Mouse (Mus musculus) lung, postnatal 0 days (tissue): ENCODE measurements around the gene Cnbd2. TPM values are rescaled to one million over a fixed set of nuclear protein-coding genes. Genes with fewer than 3 reads are reported as not detected.
"Not testable (repeated sequence)": the region's sequence is repeated elsewhere in the genome, so short reads cannot be mapped to it uniquely, and the experiment has no call there.

Experiments used
- ATAC-seq: fragments of 200-750 bp; cut with Nextera tagmentation; 2 replicates; pipeline ENCODE4 v1.8.0; 2017; ENCODE audit warnings: moderate library complexity
- DNase-seq: peaks from one replicate; pipeline ENCODE4 v3.0.0-alpha.2; 2016; ENCODE audit warnings: low spot score
- H3K27ac ChIP-seq: fragments of 300-500 bp; sonication (generic); 2 replicates; pipeline ENCODE4 v1.5.1; 2014; ENCODE audit warnings: antibody characterized with exemption, mild to moderate bottlenecking, low read length, mixed read lengths
- H3K27me3 ChIP-seq: fragments of 300-500 bp; sonication (generic); replicated peaks from 2 replicates; pipeline ENCODE4 v1.6.1; 2014; ENCODE audit warnings: low read length, mixed read lengths; ENCODE audit not compliant: insufficient read depth
- H3K36me3 ChIP-seq: fragments of 300-500 bp; sonication (generic); 2 replicates; pipeline ENCODE4 v1.6.1; 2014; ENCODE audit warnings: low read length, mixed read lengths; ENCODE audit not compliant: insufficient read depth
- H3K4me1 ChIP-seq: fragments of 300-500 bp; sonication (generic); 2 replicates; pipeline ENCODE4 v1.6.1; 2014; ENCODE audit warnings: antibody characterized with exemption, low read depth, low read length, mixed read lengths; ENCODE audit not compliant: insufficient read depth
- H3K4me2 ChIP-seq: fragments of 300-500 bp; sonication (generic); replicated peaks from 2 replicates; pipeline ENCODE4 v1.6.1; 2014; ENCODE audit warnings: low read depth, mild to moderate bottlenecking, low read length, moderate library complexity, mixed read lengths
- H3K4me3 ChIP-seq: fragments of 300-500 bp; sonication (generic); 2 replicates; pipeline ENCODE4 v1.5.1; 2014; ENCODE audit warnings: low read depth, low read length
- H3K9ac ChIP-seq: fragments of 300-500 bp; sonication (generic); replicated peaks from 2 replicates; pipeline ENCODE4 v1.6.1; 2014; ENCODE audit warnings: low read depth, mild to moderate bottlenecking
- H3K9me3 ChIP-seq: fragments of 300-500 bp; sonication (generic); 2 replicates; pipeline ENCODE4 v1.6.1; 2016; ENCODE audit warnings: low read length, mixed read lengths
- CTCF ChIP-seq: IDR thresholded peaks from 2 replicates; pipeline ENCODE4 v1.5.1; 2016; ENCODE audit warnings: antibody characterized with exemption, mild to moderate bottlenecking
- EP300 ChIP-seq: IDR thresholded peaks from 2 replicates; pipeline ENCODE4 v1.6.1; 2016; ENCODE audit warnings: antibody characterized with exemption, mild to moderate bottlenecking, control low read depth
- WGBS: fragments of 180-500 bp; shearing (Covaris S2); extraction: QIAGEN DNeasy Blood & Tissue Kit; methylation state at CpG from one replicate; pipeline ENCODE4 v1.1.7; 2014; 5-methylcytosine and 5-hydroxymethylcytosine counted together
- polyA plus RNA-seq: library from polyadenylated mRNA; unstranded; fragments of >200 nt; fragmentation: Nextera tagmentation; extraction: Ambion mirVana; gene quantifications from 2 replicates; pipeline ENCODE4 v1.2.1, GENCODE M21; 2015

Cnbd2 gene
- polyA plus RNA-seq, 1 experiment from 2014 or later, result 6.8 TPM

DNA sequence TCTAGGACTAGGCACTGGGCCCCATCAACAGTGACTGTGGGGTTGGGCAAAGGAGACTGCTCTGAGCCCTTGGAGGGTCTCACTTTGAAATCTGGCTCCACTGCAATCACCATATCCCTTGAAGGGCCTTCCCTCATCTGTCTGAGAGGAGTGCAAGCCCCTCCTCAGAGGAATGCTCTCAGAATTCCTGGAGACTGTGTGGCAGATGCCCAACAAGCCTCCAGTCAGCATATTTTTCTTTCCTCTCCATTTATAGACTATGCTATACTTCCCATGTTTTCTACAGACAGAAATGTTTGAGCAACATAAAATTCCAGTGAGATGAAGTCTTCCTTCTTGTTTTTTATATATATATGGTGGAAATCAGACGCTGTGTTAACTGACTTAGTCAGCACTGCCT is 87.4 kb downstream of the Cnbd2 start:
- Histone ChIP-seq H3K27ac (no peak overlapping the region), H3K36me3 (no peaks in the 10 kb centered on the region), H3K27me3 (no peaks in the 10 kb centered on the region), H3K4me1 (no peaks in the 10 kb centered on the region), H3K9ac (no peak overlapping the region), H3K9me3 (no peaks in the 10 kb centered on the region), H3K4me3 (no peak overlapping the region), H3K4me2 (no peak overlapping the region)
- no peak for TF ChIP-seq EP300
- peak; percentile 19 for DNase-seq
- 54% methylated on average over 1 of the region's 1 CpGs for WGBS
- ATAC-seq, result no peak

GRCm38 (mm10) chr2:156401331-156401730 is 89.2 kb downstream of the Cnbd2 start:
- peak; percentile 78 for ATAC-seq
- TF ChIP-seq EP300 (no peak), CTCF (no peak)
- Histone ChIP-seq H3K9ac (no peak overlapping the region), H3K27me3 (no peaks in the 10 kb centered on the region), H3K4me2 (no peak overlapping the region), H3K27ac (no peak overlapping the region), H3K4me1 (no peaks in the 10 kb centered on the region), H3K36me3 (no peaks in the 10 kb centered on the region), H3K9me3 (no peaks in the 10 kb centered on the region), H3K4me3 (no peak overlapping the region)
- 1% methylated on average over 9 of the region's 9 CpGs for WGBS
- DNase-seq, result peak; percentile 61

- DNase-seq (no peak), ATAC-seq (no peak)
- Histone ChIP-seq H3K4me1 (no peaks in the 10 kb centered on the region), H3K4me3 (no peak overlapping the region), H3K27me3 (no peaks in the 10 kb centered on the region), H3K36me3 (no peaks in the 10 kb centered on the region), H3K9ac (no peak overlapping the region), H3K9me3 (no peaks in the 10 kb centered on the region), H3K27ac (no peak overlapping the region), H3K4me2 (no peak overlapping the region)
- no peak for TF ChIP-seq EP300
- TF ChIP-seq CTCF, result no peak
- WGBS, result 77% methylated on average over 3 of the region's 3 CpGs
These were observed 89.9 kb downstream of the Cnbd2 start for GRCm38 (mm10) chr2:156402036-156402435.

DNA sequence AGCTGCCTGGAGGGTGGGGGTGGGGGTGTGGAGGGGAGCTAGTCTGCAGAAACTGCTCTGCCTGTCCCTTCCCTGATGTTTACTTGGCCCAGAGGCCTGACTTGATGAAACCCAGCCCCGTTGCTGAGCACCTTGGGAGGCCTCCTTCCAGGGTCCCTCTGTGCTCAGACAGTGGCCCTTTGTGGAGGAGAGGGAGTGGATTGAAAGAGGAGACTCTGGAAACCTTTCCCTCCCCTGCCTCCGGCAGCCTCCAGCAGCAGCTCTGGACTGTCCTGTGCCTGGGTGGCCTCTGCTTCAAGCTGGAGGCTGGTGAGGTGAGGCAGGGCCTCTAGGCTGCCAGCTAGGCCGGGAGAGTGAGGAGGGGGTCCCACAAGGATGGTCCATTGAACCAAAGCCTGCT is 94.9 kb downstream of the Cnbd2 start:
- no peak for TF ChIP-seq CTCF
- no peak for TF ChIP-seq EP300
- ATAC-seq (no peak), DNase-seq (no peak)
- Histone ChIP-seq H3K4me1 (no peaks in the 10 kb centered on the region), H3K27ac (no peak overlapping the region), H3K9ac (no peak overlapping the region), H3K36me3 (no peaks in the 10 kb centered on the region), H3K4me3 (no peak overlapping the region), H3K27me3 (no peaks in the 10 kb centered on the region), H3K4me2 (no peak overlapping the region), H3K9me3 (no peaks in the 10 kb centered on the region)
- WGBS, result 24% methylated on average over 3 of the region's 3 CpGs

DNA sequence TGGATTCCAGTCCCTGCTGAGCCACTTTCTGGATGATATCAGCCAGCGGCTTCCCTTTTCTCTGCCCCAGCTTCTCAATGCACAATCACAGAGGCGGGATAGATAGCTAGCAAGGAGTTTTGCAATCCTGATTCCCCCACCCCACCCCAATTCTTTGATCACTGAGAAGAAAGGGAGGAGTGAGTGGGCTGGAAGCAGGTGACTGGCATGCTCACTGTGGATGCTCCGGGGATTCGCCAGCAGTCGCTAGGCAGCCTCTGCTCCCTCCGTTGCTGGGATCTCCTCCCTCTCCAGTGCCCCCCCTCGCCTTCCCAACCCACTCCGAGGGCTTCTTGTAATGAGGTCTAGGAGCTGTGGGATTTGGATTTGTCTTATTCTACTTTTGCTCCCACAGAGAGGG is 96.1 kb downstream of the Cnbd2 start:
- DNase-seq, result no peak
- Histone ChIP-seq H3K4me3 (no peak overlapping the region), H3K27me3 (no peaks in the 10 kb centered on the region), H3K27ac (no peak overlapping the region), H3K9me3 (no peaks in the 10 kb centered on the region), H3K36me3 (no peaks in the 10 kb centered on the region), H3K4me1 (no peaks in the 10 kb centered on the region), H3K4me2 (no peak overlapping the region), H3K9ac (no peak overlapping the region)
- ATAC-seq, result no peak
- no peak for TF ChIP-seq EP300
- no peak for TF ChIP-seq CTCF
- 54% methylated on average over 7 of the region's 8 CpGs for WGBS

DNA sequence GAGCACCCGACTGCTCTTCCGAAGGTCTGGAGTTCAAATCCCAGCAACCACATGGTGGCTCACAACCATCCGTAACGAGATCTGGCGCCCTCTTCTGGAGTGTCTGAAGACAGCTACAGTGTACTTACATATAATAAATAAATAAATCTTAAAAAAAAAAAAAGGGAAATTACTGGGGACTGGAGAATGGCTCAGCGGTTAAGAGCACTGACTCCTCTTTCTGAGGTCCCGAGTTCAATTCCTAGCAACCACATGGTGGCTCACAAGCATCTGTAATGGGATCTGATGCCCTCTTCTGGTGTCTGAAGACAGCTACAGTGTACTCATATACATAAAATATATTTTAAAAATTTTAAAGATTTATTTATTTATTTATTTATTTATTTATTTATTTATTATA is 99.2 kb downstream of the Cnbd2 start:
- not testable (repeated sequence) for H3K36me3 ChIP-seq, H3K4me2 ChIP-seq, DNase-seq, H3K27ac ChIP-seq, ATAC-seq, H3K4me1 ChIP-seq, H3K27me3 ChIP-seq, H3K9me3 ChIP-seq, H3K4me3 ChIP-seq, H3K9ac ChIP-seq
- 82% methylated on average over 4 of the region's 7 CpGs for WGBS

DNA sequence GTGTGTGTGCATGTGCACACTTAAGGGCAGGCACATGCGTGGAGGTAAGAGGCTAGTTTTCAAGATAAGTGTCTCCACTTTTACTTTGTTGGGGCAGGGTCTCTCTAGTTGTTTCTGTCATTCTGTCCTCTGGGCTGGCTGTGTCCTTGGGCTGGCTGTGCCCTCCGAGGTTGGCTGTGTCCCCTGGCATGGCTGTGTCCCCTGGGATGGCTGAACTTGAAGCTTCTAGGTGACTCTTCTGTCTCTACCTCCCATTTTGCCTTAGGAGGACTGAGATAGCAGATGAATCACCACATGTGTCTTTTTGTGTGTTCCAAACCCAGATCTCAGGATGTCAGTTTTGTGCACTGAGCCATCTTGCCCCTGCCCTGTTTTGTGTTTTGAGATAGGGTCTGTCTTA is 102.9 kb downstream of the Cnbd2 start:
- no peak for ATAC-seq
- Histone ChIP-seq H3K27me3 (no peaks in the 10 kb centered on the region), H3K36me3 (no peaks in the 10 kb centered on the region), H3K4me3 (no peak overlapping the region), H3K9me3 (no peaks in the 10 kb centered on the region), H3K4me1 (no peaks in the 10 kb centered on the region), H3K4me2 (no peak overlapping the region), H3K9ac (no peak overlapping the region), H3K27ac (no peak overlapping the region)
- WGBS, result 67% methylated on average over 2 of the region's 2 CpGs
- DNase-seq, result no peak
- TF ChIP-seq EP300 (no peak), CTCF (no peak)
